Mouse (Mus musculus) kidney, postnatal 0 days (tissue): ENCODE measurements around the gene Tomm6. TPM values are rescaled to one million over a fixed set of nuclear protein-coding genes. Genes with fewer than 3 reads are reported as not detected.

Source experiments
- ATAC-seq: fragments of 200-750 bp; cut with Nextera tagmentation; replicated peaks from 2 replicates; pipeline ENCODE4 v1.8.0; 2017; ENCODE audit warnings: low read depth, moderate number of reproducible peaks, moderate TSS enrichment, moderate library complexity; ENCODE audit not compliant: low FRiP score
- DNase-seq: peaks from one replicate; pipeline ENCODE4 v3.0.0-alpha.2; 2016; ENCODE audit warnings: low spot score
- H3K27ac ChIP-seq: fragments of 300-500 bp; sonication (generic); 2 replicates; pipeline ENCODE4 v1.5.1; 2014; ENCODE audit warnings: mild to moderate bottlenecking
- H3K27me3 ChIP-seq: fragments of 300-500 bp; sonication (generic); 2 replicates; pipeline ENCODE4 v1.6.1; 2014; ENCODE audit warnings: low read length, mixed read lengths; ENCODE audit not compliant: insufficient read depth
- H3K36me3 ChIP-seq: fragments of 300-500 bp; sonication (generic); 2 replicates; pipeline ENCODE4 v1.6.1; 2014; ENCODE audit warnings: low read length, mixed read lengths; ENCODE audit not compliant: insufficient read depth
- H3K4me1 ChIP-seq: fragments of 300-500 bp; sonication (generic); replicated peaks from 2 replicates; pipeline ENCODE4 v1.6.1; 2014; ENCODE audit warnings: antibody characterized with exemption, low read length, mixed read lengths; ENCODE audit not compliant: insufficient read depth
- H3K4me2 ChIP-seq: fragments of 300-500 bp; sonication (generic); 2 replicates; pipeline ENCODE4 v1.6.1; 2014; ENCODE audit warnings: mild to moderate bottlenecking, low read length, moderate library complexity, mixed read lengths
- H3K4me3 ChIP-seq: fragments of 300-500 bp; sonication (generic); replicated peaks from 2 replicates; pipeline ENCODE4 v1.5.1; 2014; ENCODE audit warnings: low read depth, low read length
- H3K9ac ChIP-seq: fragments of 300-500 bp; sonication (generic); 2 replicates; pipeline ENCODE4 v1.6.1; 2014; ENCODE audit warnings: low read depth, low read length
- H3K9me3 ChIP-seq: fragments of 300-500 bp; sonication (generic); replicated peaks from 2 replicates; pipeline ENCODE4 v1.6.1; 2016; ENCODE audit warnings: low read length, inconsistent platforms, mixed read lengths
- CTCF ChIP-seq: IDR thresholded peaks from 2 replicates; pipeline ENCODE4 v1.5.1; 2016; ENCODE audit warnings: antibody characterized with exemption, low read depth, mild to moderate bottlenecking, moderate library complexity
- WGBS: fragments of 180-500 bp; shearing (Covaris S2); extraction: QIAGEN DNeasy Blood & Tissue Kit; methylation state at CpG from one replicate; pipeline ENCODE4 v1.1.7; 2014; 5-methylcytosine and 5-hydroxymethylcytosine counted together
- polyA plus RNA-seq: library from polyadenylated mRNA; unstranded; fragments of >200 nt; fragmentation: Nextera tagmentation; extraction: Ambion mirVana; gene quantifications from 2 replicates; pipeline ENCODE4 v1.2.1, GENCODE M21; 2015

Gene Tomm6
- polyA plus RNA-seq, 1 experiment from 2014 or later: 450 TPM

- Histone ChIP-seq H3K9ac (no peak overlapping the region), H3K27me3 (no peaks in the 10 kb centered on the region), H3K36me3 (peaks cover 12% of the 10 kb centered on the region), H3K4me1 (peaks cover 5% of the 10 kb centered on the region; the same call in 1 of the 2 replicates), H3K27ac (no peak overlapping the region), H3K4me2 (no peak overlapping the region), H3K9me3 (no peaks in the 10 kb centered on the region), H3K4me3 (no peak overlapping the region)
- WGBS: 82% methylated on average over 10 of the region's 10 CpGs
- no peak for TF ChIP-seq CTCF
- peak; percentile 21 for DNase-seq
- ATAC-seq: no peak
Observed at GRCm38 (mm10) chr17:47698156-47698555, 10.0 kb upstream of the Tomm6 start.

GRCm38 (mm10) chr17:47695337-47695710, 7.1 kb upstream of the Tomm6 start:
- Histone ChIP-seq H3K27ac (peak overlapping the region; percentile 61; the same call in 1 of the 2 replicates), H3K36me3 (peaks cover 5% of the 10 kb centered on the region; the same call in 1 of the 2 replicates), H3K27me3 (no peaks in the 10 kb centered on the region), H3K4me3 (peak overlapping the region; percentile 87), H3K9ac (peak overlapping the region; percentile 84), H3K9me3 (no peaks in the 10 kb centered on the region), H3K4me2 (peak overlapping the region; percentile 75), H3K4me1 (peaks cover 5% of the 10 kb centered on the region; the same call in 1 of the 2 replicates)
- DNase-seq: peak; percentile 56
- no peak for TF ChIP-seq CTCF
- ATAC-seq: 0 out of 2 replicates have a peak, but pooled peaks have one; percentile 0
- WGBS: 2% methylated on average over 16 of the region's 23 CpGs

GRCm38 (mm10) chr17:47694503-47695336, 6.5 kb upstream of the Tomm6 start, which contains the start of gene Prickle4:
TSS of gene Prickle4 (minus strand) at chr17:47694736.
- peak within 1 kb of the TSS; percentile 84 for H3K9ac ChIP-seq
- H3K4me3 ChIP-seq: peak within 1 kb of the TSS; percentile 87
- peak within 1 kb of the TSS; percentile 75 for H3K4me2 ChIP-seq
- peak; percentile 94 for ATAC-seq
- H3K9me3 ChIP-seq: no peaks in the 10 kb centered on the region
- under 1% methylated on average over 82 of the region's 82 CpGs for WGBS
- TF ChIP-seq CTCF: peak; percentile 85
- peak within 1 kb of the TSS; percentile 74 for H3K27ac ChIP-seq
- H3K4me1 ChIP-seq: peaks cover 5% of the 10 kb centered on the region; the same call in 1 of the 2 replicates
- no peaks in the 10 kb centered on the region for H3K27me3 ChIP-seq
- peaks cover 4% of the 10 kb centered on the region; the same call in 1 of the 2 replicates for H3K36me3 ChIP-seq
- DNase-seq: peak; percentile 97

GRCm38 (mm10) chr17:47694442-47694502, 6.1 kb upstream of the Tomm6 start, which contains the start of gene Gm21981:
TSS of gene Gm21981 (minus strand) at chr17:47694455.
- peak within 1 kb of the TSS; percentile 87 for H3K4me3 ChIP-seq
- WGBS: 4% methylated on average over 3 of the region's 3 CpGs
- peak within 1 kb of the TSS; percentile 75 for H3K4me2 ChIP-seq
- no peak for ATAC-seq
- TF ChIP-seq CTCF: no peak; the same call in 1 of the 2 replicates
- H3K4me1 ChIP-seq: peaks cover 6% of the 10 kb centered on the region; the same call in 1 of the 2 replicates
- H3K36me3 ChIP-seq: no peaks in the 10 kb centered on the region; the same call in 1 of the 2 replicates
- H3K9me3 ChIP-seq: no peaks in the 10 kb centered on the region
- peak within 1 kb of the TSS; percentile 74 for H3K27ac ChIP-seq
- H3K9ac ChIP-seq: peak within 1 kb of the TSS; percentile 84
- no peak for DNase-seq
- no peaks in the 10 kb centered on the region for H3K27me3 ChIP-seq

GRCm38 (mm10) chr17:47693671-47694441, 5.7 kb upstream of the Tomm6 start:
- WGBS: 27% methylated on average over 13 of the region's 13 CpGs
- H3K27ac ChIP-seq: no peak overlapping the region

GRCm38 (mm10) chr17:47691650-47692049, 3.5 kb upstream of the Tomm6 start:
- TF ChIP-seq CTCF: no peak
- Histone ChIP-seq H3K27ac (no peak overlapping the region), H3K4me2 (no peak overlapping the region), H3K4me3 (no peak overlapping the region), H3K9ac (no peak overlapping the region), H3K9me3 (no peaks in the 10 kb centered on the region), H3K4me1 (peaks cover 13% of the 10 kb centered on the region; the same call in 1 of the 2 replicates), H3K27me3 (no peaks in the 10 kb centered on the region), H3K36me3 (no peaks in the 10 kb centered on the region)
- ATAC-seq (no peak), DNase-seq (no peak)
- WGBS: 96% methylated on average over 3 of the region's 3 CpGs

More at GRCm38 (mm10) chr17:47693671-47694441, 5.7 kb upstream of the Tomm6 start:
- Histone ChIP-seq H3K9me3 (no peaks in the 10 kb centered on the region), H3K36me3 (no peaks in the 10 kb centered on the region), H3K4me2 (peak overlapping the region; percentile 75), H3K9ac (peak overlapping the region; percentile 84), H3K4me3 (peak overlapping the region; percentile 87), H3K27me3 (no peaks in the 10 kb centered on the region), H3K4me1 (peaks cover 8% of the 10 kb centered on the region; the same call in 1 of the 2 replicates)
- ATAC-seq (no peak), DNase-seq (no peak)
- TF ChIP-seq CTCF: no peak
